Mouse (Mus musculus) v-Abl transformed pro-B cells (cell line): ENCODE data around the gene Celsr1.

ENCODE experiments used
- in situ Hi-C, 2 experiments: fragments of 400-800 bp; cut with MboI; formaldehyde crosslinking; loops; one replicate each; pipeline ENCODE4 v1.15.1; 2025; ENCODE audit not compliant: unreplicated experiment in 2 of 2

Gene Celsr1

DNA sequence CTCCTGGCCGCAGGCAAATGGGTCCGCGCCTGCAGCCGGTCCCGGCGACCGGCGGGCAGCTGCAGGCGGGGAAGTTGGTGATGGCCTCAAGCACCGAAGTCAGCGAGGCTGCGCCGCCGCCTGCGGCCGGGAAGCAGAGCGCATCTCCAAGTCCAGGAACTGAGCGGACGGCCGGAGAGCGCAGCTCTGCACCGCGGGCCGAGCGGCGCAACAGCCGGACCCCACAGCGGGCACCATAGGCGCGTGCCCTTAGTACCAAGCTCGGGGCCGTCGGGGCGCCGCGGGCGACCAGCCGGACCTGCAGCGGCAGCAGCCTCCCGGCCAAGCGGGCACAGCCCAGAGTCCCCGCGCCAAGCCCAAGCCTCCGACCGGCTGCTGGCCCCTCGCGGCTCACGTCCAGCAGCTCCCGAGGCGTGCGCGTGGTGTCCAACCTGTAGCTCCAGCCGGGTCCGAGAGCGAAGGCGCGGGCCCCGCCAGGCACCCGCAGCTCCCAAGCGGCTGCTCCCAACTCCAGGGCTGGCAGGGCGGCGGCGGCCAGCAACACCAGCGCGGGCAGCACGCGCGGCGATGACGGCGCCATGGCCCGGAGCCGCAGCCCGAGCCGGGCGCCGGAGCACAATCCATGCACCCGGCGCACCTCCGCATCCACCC, at the start of gene Celsr1:
Gene Celsr1 (minus strand): TSS at position 587 of the 651 bp plus-strand sequence.
- in situ Hi-C loops = loop anchor here in 1 of 2 experiments (10.0 kb wide), 1 partner anchor 319 kb away; no protein-coding TSS in a partner anchor

DNA sequence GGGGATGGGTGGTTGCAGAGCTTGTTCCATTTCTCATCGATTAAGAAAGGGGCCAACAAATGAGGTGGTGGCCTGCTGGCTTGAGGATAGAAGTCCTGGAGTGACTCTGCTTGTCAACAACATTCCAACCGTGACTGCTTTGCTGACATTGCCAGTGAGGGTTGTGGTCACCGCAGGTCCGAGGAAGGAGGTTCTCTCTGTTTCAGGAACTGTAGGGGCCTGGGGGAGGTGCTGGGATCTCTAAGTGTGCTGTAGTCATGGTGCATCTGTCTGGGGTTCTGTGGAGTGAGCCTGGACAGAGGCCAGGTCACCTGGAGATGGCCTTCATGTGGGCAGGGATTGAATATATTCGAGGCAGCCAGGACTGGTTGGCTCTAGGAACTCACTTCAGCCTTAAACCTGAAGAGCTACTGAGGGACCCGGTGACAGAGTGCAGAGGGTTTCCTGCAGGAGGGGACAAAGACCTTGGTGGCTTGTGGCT, 49.7 kb upstream of the Celsr1 start:
- in situ Hi-C loops = loop anchor here in 1 of 2 experiments (5.0 kb wide), 1 partner anchor 34 kb away; no protein-coding TSS in a partner anchor

DNA sequence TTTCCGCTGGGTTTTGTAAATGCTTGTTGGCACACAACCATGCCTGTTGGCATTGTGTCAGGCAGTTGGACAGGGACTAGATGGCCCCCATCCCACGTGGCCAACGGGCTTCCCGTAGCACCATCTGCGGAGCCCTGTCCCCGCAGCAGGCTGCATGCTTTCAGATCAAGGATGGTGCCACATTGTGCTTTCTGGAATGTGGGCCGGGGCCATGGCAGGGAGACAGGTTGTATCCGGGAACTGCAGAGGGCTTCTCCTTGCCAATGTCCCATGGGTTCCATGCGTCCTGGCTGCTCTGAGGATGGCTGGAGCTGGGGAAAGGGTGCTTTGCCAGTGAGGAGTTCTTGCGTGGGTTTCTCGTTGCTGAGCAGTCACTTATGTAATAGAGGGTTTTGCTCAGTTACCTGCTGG, 49.0 kb upstream of the Celsr1 start:
- in situ Hi-C loops = loop anchor here in 1 of 2 experiments (5.0 kb wide), 1 partner anchor 35 kb away; no protein-coding TSS in a partner anchor

DNA sequence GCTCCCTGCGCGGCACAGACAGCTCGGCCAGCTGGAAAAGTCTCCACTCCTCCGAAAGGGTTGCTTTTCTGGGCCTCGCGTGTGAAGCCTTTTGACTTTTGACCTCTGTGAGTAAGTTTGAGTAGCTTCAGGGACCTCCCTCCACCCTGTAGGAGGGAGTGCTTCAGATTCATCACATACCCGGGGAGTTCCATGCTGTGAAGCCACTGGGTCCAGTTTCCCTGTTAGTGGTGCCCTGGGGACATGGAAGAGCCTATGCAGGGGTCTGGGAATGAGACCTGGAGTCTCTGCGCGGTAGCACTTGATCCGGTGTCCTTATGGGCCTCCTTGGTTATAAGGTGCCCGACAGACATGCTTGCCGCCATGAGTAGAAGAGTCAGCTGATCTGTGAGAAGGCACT, 48.1 kb upstream of the Celsr1 start:
- in situ Hi-C loops = loop anchor here in 1 of 2 experiments (5.0 kb wide), 1 partner anchor 36 kb away; no protein-coding TSS in a partner anchor

DNA sequence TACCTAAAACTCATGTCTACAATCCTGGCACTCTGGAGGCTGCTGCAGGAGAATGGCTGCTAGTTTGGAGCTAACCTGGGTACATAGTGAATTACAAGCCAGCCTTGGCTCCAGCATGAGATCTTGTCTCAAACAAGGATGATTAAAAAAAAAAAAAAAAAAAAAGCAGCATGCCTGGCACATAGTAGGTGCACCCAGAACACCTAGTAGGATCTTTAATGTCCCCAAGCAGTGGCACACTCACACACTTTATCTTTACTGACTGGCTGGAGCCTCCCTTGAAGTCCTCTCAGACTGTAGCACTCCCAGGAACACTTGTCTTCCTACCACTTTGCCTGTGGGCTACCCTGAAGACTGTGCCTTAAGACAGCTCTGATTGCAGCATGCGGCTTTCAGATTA, 46.8 kb upstream of the Celsr1 start:
- in situ Hi-C loops = loop anchor here in 1 of 2 experiments (5.0 kb wide), 1 partner anchor 37 kb away; no protein-coding TSS in a partner anchor

DNA sequence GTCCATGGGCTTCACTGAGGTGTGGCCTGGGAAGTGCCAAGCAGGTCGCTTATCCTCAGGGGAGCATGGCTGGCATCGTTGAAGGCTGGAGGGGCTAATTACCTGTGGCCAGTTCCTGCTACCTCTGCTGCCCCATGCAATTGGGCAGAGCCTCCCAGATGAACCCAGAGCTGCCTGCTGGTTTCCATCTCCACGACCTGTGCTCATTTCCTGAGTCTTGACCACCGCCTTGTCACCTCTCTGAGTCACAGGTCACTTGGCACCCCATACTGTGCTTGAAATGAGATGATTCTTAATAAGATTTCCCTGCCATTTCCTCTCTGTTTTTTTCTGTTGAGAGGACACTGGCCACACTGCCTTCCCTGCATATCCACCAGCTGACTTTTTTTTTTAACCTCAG, 46.3 kb upstream of the Celsr1 start:
- in situ Hi-C loops = loop anchor here in 1 of 2 experiments (5.0 kb wide), 1 partner anchor 37 kb away; no protein-coding TSS in a partner anchor

DNA sequence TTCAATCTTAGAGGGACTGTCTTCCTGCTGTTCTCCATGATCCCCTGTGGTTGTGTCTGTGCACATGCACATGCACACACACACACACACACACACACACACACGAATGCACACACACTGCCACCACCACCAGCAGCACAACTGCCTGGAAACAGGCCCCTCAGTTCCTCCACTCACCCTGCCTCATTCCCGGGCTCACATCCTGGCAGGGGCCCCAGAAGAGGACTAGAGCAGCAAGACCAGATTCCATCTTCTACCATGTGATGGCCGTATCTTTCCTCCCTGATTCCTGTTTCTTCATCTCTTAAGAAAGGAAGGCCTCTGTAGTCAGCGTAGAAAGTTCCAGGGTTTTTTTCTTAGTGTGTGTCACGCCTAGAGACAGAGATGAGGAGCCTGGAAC, 45.9 kb upstream of the Celsr1 start:
- in situ Hi-C loops = no loop called here

DNA sequence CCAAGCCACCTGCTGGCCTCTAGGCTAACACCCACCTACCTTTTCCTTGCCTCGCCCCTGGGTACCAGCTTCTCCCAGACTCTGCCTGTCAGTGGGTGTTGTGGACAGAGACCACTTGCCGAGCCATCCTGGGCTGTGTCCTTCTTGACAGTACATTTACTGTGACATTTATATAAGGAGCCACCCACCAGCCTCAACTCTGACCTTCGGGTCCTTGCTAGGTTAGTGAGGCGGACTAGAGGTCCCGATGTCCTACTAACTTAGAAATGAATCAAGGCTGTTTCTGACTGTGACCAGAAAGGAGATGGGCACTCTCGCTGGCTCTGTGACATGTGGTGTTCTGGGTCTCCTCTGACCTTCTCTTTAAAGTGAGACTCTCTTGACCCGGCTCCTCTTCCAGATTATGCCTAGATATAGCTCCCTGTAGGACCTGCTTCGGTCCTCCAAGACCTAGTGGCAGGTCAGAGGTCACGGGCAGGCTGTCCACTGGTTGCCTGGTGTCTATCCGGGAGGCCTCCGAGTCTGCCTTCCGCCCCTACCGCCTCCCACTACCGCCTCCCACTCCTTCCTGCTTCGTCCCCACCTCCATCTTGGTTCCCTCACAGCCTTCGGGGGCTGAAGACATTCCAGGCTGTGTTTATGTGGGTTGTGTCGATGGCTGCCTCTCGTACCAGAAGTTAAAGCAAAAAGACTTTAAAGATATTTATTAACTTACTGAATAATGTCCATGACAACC, 45.1 kb upstream of the Celsr1 start:
- in situ Hi-C loops = no loop called here

DNA sequence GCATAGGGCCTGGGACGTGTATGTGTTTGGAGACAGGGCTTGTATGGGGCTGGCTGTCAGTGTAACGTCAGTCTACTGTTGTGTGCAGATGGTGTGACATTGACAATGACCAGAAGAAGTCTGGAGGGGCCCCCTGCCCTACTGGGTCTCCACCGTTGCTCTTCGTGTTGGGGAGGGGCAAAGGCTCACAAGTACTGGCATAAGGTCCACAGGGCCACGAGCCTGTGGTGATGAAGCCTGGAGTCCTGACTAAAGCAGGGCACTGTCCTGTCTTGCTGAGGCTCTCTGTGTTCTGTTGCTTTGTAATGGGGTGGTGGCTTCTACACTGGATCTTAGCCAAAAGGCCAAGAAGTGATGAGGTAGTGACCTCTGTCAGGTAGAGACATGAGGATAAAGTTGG, 44.4 kb upstream of the Celsr1 start:
- in situ Hi-C loops = no loop called here

DNA sequence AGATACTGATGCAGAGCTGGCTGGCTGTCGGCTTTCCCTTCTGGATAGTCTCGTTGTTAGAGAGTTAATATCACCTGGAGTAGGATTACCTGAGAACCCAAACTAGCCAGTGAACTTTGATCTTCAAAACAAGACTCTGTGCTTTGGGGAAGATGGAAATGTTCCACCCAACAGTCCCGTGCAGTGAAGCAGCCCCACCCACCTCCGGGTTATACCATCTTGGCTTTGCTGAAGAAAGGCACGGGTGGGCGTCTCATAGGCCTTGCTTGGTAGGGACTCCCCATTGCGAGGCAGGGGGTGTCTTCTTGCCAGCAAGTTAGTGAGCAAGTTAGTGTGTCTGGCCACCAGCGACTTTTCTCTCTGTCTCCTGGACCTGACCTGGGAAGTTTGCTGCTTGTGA, 42.8 kb upstream of the Celsr1 start:
- in situ Hi-C loops = no loop called here

DNA sequence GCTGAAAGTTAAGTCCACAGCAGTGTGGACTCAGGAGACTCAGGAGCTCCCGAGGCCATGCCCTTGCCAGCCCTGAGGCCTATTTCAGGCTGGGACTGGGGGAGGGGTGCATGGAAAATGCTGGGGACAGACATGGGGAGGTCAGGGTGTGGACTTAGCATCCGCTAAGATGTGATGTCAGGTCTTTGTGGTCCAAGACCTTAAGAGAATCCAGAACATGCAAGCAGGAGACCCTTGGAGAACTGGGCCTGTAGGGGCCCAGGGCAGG, 42.4 kb upstream of the Celsr1 start:
- in situ Hi-C loops = no loop called here

DNA sequence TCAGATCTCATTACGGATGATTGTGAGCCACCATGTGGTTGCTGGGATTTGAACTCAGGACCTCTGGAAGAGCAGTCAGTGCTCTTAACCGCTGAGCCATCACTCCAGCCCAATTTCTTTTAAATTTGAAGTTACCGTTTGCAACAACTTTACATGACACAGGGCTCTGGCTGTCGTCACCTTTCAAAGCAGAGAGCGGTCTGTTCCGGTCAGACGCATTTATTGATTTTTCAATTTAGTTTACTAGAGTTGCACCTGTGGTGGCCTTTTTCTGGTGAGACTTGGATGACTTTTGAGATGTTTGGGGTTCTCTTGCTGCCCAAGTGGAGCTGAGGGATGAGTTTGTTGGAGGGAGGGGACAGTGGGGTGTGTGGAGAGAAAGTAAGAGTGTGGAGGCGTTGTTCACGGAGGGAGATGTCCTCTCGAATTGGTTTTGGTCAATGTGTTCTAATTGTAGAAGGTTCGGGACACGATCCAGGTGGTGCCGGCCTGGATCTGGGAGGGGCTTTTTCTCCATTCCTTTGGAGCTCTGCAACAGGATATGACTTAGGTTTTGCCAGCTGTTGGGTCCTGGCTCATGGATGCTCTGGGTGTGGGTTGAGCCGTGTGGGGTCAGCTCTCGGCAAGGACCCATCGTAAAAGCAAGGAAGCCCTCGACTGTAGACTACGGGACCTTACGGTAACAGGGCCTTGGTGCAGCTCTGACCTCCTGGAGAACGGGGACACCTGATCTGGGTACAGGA, 41.9 kb upstream of the Celsr1 start:
- in situ Hi-C loops = no loop called here

DNA sequence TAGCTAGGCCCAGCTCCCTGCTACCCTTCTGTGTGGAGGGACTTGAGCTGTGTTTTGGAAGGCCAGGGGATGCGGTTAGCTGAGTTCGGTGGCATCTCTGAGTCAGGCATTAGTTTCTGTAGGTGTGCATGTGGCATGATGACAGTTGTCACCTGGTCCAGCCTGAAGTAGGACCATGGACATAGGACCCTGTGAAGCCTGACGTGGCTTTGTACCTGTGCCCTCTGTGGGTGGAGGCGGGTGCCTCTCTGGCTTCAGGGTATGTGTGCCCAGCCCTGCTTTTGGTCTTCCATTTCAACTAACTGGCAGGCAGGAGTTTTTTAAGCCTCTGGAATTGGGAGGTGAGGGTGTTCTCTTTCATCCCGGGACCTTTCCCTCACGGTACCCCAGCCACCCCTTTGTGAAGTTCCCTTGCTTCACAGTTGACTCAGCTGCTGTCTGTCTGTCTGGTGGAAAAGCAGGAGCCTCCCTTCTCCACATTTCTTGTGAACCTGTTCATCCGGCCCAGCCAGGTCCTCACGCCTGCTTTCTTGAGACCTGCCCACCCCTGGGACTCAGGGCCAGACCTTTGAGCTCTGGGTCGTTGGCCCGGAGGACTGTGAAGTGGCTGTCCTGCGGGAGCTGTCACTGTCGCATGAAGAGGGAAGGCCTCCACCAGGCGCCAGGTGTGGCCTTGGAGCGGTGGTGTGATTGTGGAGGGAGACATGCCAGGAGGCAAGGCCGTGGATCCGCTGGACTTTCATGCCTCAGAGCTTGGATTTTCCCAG, 40.8 kb upstream of the Celsr1 start:
- in situ Hi-C loops = loop anchor here in 1 of 2 experiments (25.0 kb wide), 1 partner anchor 662 kb away; no protein-coding TSS in a partner anchor

DNA sequence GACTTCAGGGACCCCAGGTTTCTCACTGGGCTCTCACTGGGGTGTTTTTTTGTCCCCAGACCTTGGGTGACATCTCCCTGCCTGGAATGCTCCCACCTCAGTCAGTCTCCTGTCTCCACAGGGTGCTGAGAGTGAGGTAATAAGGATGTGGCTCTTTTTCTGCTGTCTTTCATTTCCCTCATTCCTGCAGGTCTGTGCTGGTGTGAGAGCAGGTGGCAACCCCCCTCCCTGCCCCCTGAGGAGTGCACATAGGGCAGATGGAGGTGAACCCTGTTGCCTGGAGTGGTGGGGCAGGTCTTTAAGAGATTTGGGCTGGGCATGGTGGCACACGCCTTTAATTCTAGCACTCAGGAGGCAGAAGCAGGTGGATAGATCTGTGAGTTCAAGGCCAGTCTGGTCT, 37.6 kb upstream of the Celsr1 start:
- in situ Hi-C loops = loop anchor here in 1 of 2 experiments (25.0 kb wide), 1 partner anchor 659 kb away; no protein-coding TSS in a partner anchor

DNA sequence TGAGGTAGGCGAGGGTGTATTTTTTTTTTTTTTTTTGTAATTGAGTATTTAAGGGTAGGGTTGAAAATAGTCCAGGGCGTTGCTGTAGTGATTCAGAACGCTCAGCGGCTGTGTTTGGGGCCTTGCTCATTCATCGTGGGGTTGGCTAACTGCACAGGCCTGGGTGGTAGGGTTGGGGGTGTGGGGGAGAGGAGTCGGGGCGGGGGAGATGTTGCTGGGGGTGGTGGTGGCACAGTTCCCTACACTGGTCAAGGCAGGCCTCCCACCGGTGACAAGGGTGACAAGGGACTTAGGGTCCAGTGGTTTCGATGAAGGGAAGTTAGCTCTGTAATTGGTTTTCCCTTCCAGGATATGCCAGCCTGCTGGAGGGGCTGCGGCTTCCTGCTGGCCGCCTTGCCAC, 36.8 kb upstream of the Celsr1 start:
- in situ Hi-C loops = loop anchor here in 1 of 2 experiments (25.0 kb wide), 1 partner anchor 658 kb away; no protein-coding TSS in a partner anchor

DNA sequence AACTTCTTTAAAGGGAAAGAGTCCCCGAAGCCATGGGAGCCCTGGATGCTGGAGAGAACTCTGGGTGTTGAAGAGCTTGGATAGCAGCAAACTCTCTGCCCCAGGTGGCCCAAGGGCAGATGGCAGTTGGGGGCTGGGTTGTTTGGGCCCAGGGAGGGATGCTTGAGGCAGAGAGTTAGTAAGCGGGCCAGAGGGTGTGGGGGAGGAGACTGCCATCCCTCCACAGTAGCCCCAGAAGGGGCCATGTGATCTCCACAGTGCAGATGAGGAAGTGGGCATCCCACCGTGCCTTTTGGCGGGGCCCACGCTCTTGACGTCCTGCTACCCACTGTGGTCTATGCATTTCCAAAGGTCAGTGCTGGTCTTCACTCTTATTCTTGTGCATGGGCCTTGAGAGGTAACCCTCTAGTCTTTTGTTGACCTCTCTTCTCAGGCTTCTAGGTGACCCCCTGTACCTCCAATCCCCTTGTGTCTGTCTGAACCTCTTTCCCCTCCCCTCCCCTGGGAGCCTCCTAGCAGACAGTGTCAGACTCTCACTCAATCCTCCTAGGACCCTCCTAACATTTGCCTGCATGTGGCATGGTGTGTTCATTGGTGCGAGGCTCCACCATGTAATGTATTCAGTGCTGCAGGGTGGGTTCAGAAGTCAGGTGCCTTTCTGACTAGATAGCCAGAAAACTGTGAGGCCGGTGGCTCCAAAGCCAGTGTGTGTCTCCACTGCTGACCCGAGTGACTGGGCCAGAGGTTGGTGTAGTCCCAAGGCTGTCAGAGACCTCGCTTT, 35.6 kb upstream of the Celsr1 start:
- in situ Hi-C loops = loop anchor here in 1 of 2 experiments (25.0 kb wide), 1 partner anchor 657 kb away; no protein-coding TSS in a partner anchor

DNA sequence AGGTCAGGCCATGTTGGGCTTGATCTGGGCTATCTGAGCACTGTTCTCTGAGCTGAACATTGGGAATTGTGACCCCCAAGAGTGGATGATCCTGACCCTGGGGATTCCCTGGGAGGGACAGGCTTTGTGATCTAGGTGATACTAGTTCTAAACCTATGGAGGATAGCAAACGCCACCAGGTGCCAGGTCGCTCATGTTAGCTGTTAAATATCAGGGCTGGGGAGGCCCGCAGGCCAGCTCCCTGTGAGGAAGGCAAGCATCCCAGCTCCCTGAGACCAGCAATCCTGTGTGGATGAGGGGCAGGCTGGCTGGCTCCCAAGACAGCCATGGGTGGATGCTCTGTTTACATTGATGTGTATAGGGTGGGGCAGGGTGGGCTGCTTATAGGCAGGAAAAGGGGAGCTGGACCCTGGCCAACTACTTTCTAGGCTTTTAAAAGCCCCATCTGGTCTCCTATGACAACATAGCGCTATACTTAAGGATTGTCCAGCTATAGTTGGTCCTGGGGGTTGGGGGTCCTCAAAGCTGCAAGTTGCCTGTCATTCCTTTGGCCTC, 34.4 kb upstream of the Celsr1 start:
- in situ Hi-C loops = loop anchor here in 1 of 2 experiments (25.0 kb wide), 1 partner anchor 656 kb away; no protein-coding TSS in a partner anchor

DNA sequence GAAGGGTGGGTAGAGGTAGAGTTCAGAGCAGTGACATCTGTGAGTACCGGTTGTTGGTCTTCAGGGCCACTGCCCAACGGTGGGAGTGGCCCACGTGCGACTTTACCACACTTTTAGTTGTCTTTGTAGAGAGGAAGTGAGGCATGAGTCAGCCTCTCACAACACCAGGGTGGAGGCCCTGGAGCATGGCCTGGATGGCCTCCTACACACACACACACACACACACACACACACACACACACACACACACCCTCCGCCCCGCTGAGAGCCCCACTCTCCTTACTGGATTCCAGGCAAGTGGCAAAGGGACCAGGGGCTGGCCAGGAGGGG, 34.0 kb upstream of the Celsr1 start:
- in situ Hi-C loops = loop anchor here in 1 of 2 experiments (25.0 kb wide), 1 partner anchor 655 kb away; no protein-coding TSS in a partner anchor
